Mouse (Mus musculus): ENCODE results near the gene Adck2. TPM values are rescaled to one million over a fixed set of nuclear protein-coding genes. Genes with fewer than 3 reads are reported as not detected.

Gene Adck2
- total RNA-seq, 1 experiment: 11.4 TPM

GRCm38 (mm10) chr6:39559276-39559939 lies 14.3 kb upstream of the Adck2 start:
- no peak for TF ChIP-seq ZC3H11A (IDR thresholded peaks at IDR 0.05; ENCODE audit: borderline replicate concordance, low read depth, low read length)
- no peak for TF ChIP-seq MAFK (IDR thresholded peaks at IDR 0.05; ENCODE audit: insufficient read depth, low read depth, low read length)
- no peak for TF ChIP-seq ZNF384 (IDR thresholded peaks at IDR 0.05; ENCODE audit: low read depth, low read length)
- TF ChIP-seq HCFC1 (IDR thresholded peaks at IDR 0.05; ENCODE audit: borderline replicate concordance, insufficient read depth, low read length): no peak
- no peak for TF ChIP-seq CHD2 (IDR thresholded peaks at IDR 0.05; ENCODE audit: low read depth, low read length)
- in situ Hi-C loops (cut with MboI; ENCODE audit: low sequenced_read_pairs in 2 of 2, unreplicated experiment in 2 of 2): no loop called here
- no peak for DNase-seq (ENCODE audit: low read depth, low spot score)
- Histone ChIP-seq H3K9ac (ENCODE audit: insufficient read depth, low read depth, low read length, poor library complexity, severe bottlenecking) (no peak overlapping the region), H3K27ac (ENCODE audit: insufficient read depth, low read depth, low read length, poor library complexity, severe bottlenecking) (no peak overlapping the region), H3K9me3 (ENCODE audit: control insufficient read depth, insufficient read depth, low read depth, low read length) (no peaks in the 10 kb centered on the region), H3K36me3 (ENCODE audit: control insufficient read depth, insufficient read depth, low read length, poor library complexity, severe bottlenecking) (no peaks in the 10 kb centered on the region; the same call in 1 of the 2 replicates), H3K4me1 (ENCODE audit: control insufficient read depth in 2 of 2, insufficient read depth in 2 of 2, low read length in 2 of 2, poor library complexity in 1 of 2) (peaks cover 10 to 13% of the 10 kb centered on the region in 2 experiments; a peak in 3 of 4 replicates), H3K4me3 (ENCODE audit: insufficient read depth in 1 of 2, low read depth in 1 of 2, low read length in 2 of 2, poor library complexity in 1 of 2, severe bottlenecking in 1 of 2) (no peak overlapping the region)

GRCm38 (mm10) chr6:39562166-39563015 lies 11.3 kb upstream of the Adck2 start:
- Histone ChIP-seq H3K36me3 (ENCODE audit: control insufficient read depth, insufficient read depth, low read length, poor library complexity, severe bottlenecking) (no peaks in the 10 kb centered on the region), H3K4me3 (ENCODE audit: insufficient read depth in 1 of 2, low read depth in 1 of 2, low read length in 2 of 2, poor library complexity in 1 of 2, severe bottlenecking in 1 of 2) (peak overlapping the region; percentile 20 to 62; a peak in 3 of 4 replicates), H3K27ac (ENCODE audit: insufficient read depth, low read depth, low read length, poor library complexity, severe bottlenecking) (no peak overlapping the region), H3K9ac (ENCODE audit: insufficient read depth, low read depth, low read length, poor library complexity, severe bottlenecking) (0 out of 2 replicates have a peak overlapping the region, but pooled peaks have one; percentile 3), H3K4me1 (ENCODE audit: control insufficient read depth in 2 of 2, insufficient read depth in 2 of 2, low read length in 2 of 2, poor library complexity in 1 of 2) (0 out of 4 replicates have a peak, but pooled peaks cover 0 to 3% of the 10 kb centered on the region in 2 experiments), H3K9me3 (ENCODE audit: control insufficient read depth, insufficient read depth, low read depth, low read length) (no peaks in the 10 kb centered on the region)
- in situ Hi-C loops (cut with MboI; ENCODE audit: low sequenced_read_pairs in 2 of 2, unreplicated experiment in 2 of 2): loop anchor here in 1 of 2 experiments (10.0 kb wide), 1 partner anchor 98 kb away; no protein-coding TSS in a partner anchor
- peak; percentile 95 for DNase-seq (ENCODE audit: low read depth, low spot score)
- TF ChIP-seq ZNF384 (IDR thresholded peaks at IDR 0.05; ENCODE audit: low read depth, low read length): peak; percentile 49; the same call in 1 of the 2 replicates
- no peak for TF ChIP-seq CHD2 (IDR thresholded peaks at IDR 0.05; ENCODE audit: low read depth, low read length)
- peak; percentile 73; the same call in 1 of the 2 replicates for TF ChIP-seq ZC3H11A (IDR thresholded peaks at IDR 0.05; ENCODE audit: borderline replicate concordance, low read depth, low read length)
- no peak for TF ChIP-seq HCFC1 (IDR thresholded peaks at IDR 0.05; ENCODE audit: borderline replicate concordance, insufficient read depth, low read length)
- TF ChIP-seq MAFK (IDR thresholded peaks at IDR 0.05; ENCODE audit: insufficient read depth, low read depth, low read length): no peak

- no peaks in the 10 kb centered on the region for H3K36me3 ChIP-seq (ENCODE audit: control insufficient read depth, insufficient read depth, low read length, poor library complexity, severe bottlenecking)
- in situ Hi-C loops (cut with MboI; ENCODE audit: low sequenced_read_pairs in 2 of 2, unreplicated experiment in 2 of 2): loop anchor here in 1 of 2 experiments (10.0 kb wide), 1 partner anchor 103 kb away; no protein-coding TSS in a partner anchor
- no peak overlapping the region for H3K9ac ChIP-seq (ENCODE audit: insufficient read depth, low read depth, low read length, poor library complexity, severe bottlenecking)
- H3K27ac ChIP-seq (ENCODE audit: insufficient read depth, low read depth, low read length, poor library complexity, severe bottlenecking): no peak overlapping the region
- H3K9me3 ChIP-seq (ENCODE audit: control insufficient read depth, insufficient read depth, low read depth, low read length): no peaks in the 10 kb centered on the region
- H3K4me1 ChIP-seq (ENCODE audit: control insufficient read depth in 2 of 2, insufficient read depth in 2 of 2, low read length in 2 of 2, poor library complexity in 1 of 2): no peaks in the 10 kb centered on the region
- H3K4me3 ChIP-seq (ENCODE audit: insufficient read depth in 1 of 2, low read depth in 1 of 2, low read length in 2 of 2, poor library complexity in 1 of 2, severe bottlenecking in 1 of 2): no peak overlapping the region
- peak; percentile 51 for DNase-seq (ENCODE audit: low read depth, low spot score)
- no peak for TF ChIP-seq HCFC1 (IDR thresholded peaks at IDR 0.05; ENCODE audit: borderline replicate concordance, insufficient read depth, low read length)
- TF ChIP-seq ZC3H11A (IDR thresholded peaks at IDR 0.05; ENCODE audit: borderline replicate concordance, low read depth, low read length): peak; percentile 66; the same call in 1 of the 2 replicates
Observed at GRCm38 (mm10) chr6:39567528-39567927, 6.1 kb upstream of the Adck2 start.

GRCm38 (mm10) chr6:39570426-39570825 lies 3.2 kb upstream of the Adck2 start:
- Histone ChIP-seq H3K4me1 (ENCODE audit: control insufficient read depth in 2 of 2, insufficient read depth in 2 of 2, low read length in 2 of 2, poor library complexity in 1 of 2) (peaks cover 3 to 5% of the 10 kb centered on the region in 2 experiments; a peak in 1 of 4 replicates), H3K27ac (ENCODE audit: insufficient read depth, low read depth, low read length, poor library complexity, severe bottlenecking) (no peak overlapping the region), H3K36me3 (ENCODE audit: control insufficient read depth, insufficient read depth, low read length, poor library complexity, severe bottlenecking) (no peaks in the 10 kb centered on the region), H3K9ac (ENCODE audit: insufficient read depth, low read depth, low read length, poor library complexity, severe bottlenecking) (no peak overlapping the region), H3K9me3 (ENCODE audit: control insufficient read depth, insufficient read depth, low read depth, low read length) (no peaks in the 10 kb centered on the region), H3K4me3 (ENCODE audit: insufficient read depth in 1 of 2, low read depth in 1 of 2, low read length in 2 of 2, poor library complexity in 1 of 2, severe bottlenecking in 1 of 2) (no peak overlapping the region)
- DNase-seq (ENCODE audit: low read depth, low spot score): no peak
- TF ChIP-seq HCFC1 (IDR thresholded peaks at IDR 0.05; ENCODE audit: borderline replicate concordance, insufficient read depth, low read length): no peak
- TF ChIP-seq ZC3H11A (IDR thresholded peaks at IDR 0.05; ENCODE audit: borderline replicate concordance, low read depth, low read length): no peak
- TF ChIP-seq CHD2 (IDR thresholded peaks at IDR 0.05; ENCODE audit: low read depth, low read length): no peak
- TF ChIP-seq ZNF384 (IDR thresholded peaks at IDR 0.05; ENCODE audit: low read depth, low read length): no peak
- no peak for TF ChIP-seq MAFK (IDR thresholded peaks at IDR 0.05; ENCODE audit: insufficient read depth, low read depth, low read length)
- in situ Hi-C loops (cut with MboI; ENCODE audit: low sequenced_read_pairs in 2 of 2, unreplicated experiment in 2 of 2): loop anchor here in 1 of 2 experiments (10.0 kb wide), 1 partner anchor 214 kb away; no protein-coding TSS in a partner anchor

Measured in ES-E14 (cell line).